Mouse (Mus musculus): ENCODE measurements at regions not wholly inside any gene's neighbourhood (a gene's known extent, or its start where the extent isn't known, plus 50 kb on each side); places are given as distances from the start of the nearest gene placed in this dataset.
"Not testable (repeated sequence)": the region's sequence is repeated elsewhere in the genome, so short reads cannot be mapped to it uniquely, and the experiment has no call there.

DNA sequence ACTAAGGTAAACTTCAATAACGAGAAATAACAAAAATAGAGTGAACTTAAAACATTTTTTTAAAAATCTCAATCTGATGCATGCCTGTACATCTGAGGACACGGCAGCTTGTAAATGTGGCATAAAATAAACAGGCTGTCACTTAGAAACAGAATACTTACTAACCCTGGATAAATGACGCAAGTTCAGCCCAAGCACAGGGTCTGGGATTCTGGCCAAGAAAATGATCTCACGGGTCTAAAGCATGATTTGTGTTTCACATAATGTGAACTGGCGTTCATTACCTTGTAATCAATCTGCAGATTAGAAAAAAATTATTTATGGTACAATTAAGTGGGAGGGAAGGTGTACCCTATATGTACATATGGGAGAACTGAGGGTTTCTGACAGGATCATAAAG is 512.1 kb upstream of the Vrk2 start:
- no peak for DNase-seq (ENCODE audit: low spot score)

DNA sequence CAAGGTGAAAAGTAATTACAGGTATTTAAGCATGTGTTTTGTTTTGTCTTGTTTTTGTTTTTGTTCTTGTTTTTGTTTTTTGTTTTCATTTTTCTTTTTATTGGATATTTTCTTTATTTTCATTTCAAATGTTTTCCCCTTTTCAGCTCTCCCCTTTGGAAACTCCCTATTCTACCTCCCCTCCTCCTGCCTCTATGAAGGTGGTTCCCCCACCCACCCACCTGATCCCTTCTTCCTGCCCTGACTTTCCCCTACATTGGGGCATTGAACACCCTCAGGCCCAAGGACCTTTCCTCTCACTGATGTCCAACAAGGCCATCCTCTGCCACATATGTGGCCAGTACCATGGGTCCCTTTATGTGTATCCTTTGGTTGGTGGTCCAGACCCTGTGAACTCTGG is 509.1 kb upstream of the Vrk2 start:
- no peak for DNase-seq (ENCODE audit: low spot score)

DNA sequence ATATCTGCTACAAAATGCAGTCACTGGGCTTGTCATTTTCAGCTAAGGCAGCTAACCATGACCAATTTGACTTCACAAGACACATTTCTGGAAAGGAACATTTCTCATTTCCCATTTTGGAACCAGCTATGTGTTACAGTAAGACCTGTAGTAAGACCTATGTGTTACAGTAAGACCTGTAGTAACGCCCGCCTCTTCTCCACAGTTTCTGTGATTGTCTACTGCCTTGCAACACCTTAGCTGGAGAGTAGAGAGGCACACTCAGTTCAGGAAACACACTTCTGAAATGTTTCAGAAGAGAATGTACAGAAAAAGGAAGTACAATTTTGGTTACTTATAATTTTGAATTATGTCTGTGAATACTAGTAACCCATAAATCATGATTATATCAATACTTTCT is 508.2 kb upstream of the Vrk2 start:
- no peak for DNase-seq (ENCODE audit: low spot score)

DNA sequence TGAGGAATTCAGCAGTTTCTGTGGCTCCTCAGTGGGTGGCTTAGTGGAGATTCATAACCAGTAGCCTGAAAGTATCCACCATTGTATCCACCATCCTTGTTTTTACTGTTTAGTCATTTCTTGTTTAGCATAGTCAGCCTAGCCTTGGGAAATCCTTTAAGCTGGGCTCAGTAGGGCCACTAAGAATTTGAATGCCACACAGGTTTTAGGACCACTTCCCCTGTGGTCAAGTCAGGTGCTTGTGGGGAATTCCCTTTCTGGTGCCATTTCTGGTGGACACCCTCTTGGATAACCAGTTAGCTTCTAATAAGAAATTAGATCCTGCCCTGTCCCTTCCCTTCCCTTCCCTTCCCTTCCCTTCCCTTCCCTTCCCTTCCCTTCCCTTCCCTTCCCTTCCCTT is 502.8 kb upstream of the Vrk2 start:
- DNase-seq (ENCODE audit: low spot score) = no peak

DNA sequence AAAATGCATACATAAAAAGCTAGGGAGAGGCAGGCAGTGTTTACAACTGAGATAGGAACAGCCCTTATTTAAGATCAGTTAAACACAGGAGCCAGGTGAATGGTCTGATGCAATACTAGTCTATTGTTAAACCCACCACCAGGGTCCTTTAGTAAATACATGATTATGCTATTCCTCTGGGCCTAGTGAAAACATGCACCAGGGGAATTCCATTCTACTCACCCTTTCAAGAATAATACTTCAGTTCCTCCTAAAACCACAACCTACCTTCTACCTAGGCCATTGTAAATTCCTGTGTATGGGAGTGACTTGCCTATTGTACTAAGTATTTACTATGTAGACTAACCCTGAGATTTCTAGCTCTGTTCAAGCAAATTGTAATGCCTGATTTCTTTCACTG is 501.7 kb upstream of the Vrk2 start:
- not testable (repeated sequence) for DNase-seq (ENCODE audit: low spot score)

DNA sequence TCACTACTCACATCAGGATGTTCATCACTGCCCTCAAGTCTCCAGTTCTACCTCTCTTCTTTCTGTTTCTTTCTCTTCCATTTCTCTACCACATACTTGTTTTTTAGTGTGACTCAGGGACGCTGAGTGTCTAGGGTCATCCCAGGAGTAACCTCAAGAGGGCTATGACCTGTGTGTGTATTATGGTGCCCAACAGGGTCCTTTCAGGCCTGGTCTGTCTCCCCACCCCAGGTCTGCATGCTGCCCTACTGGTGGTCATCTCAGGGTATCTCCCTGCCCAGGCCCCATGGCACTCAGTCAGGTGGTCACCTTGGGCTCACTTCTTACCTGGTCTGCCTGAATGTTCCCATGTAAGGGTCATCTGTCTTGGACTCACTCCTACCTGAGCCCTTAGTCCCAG is 492.7 kb upstream of the Vrk2 start:
- DNase-seq (ENCODE audit: low spot score) = no peak

DNA sequence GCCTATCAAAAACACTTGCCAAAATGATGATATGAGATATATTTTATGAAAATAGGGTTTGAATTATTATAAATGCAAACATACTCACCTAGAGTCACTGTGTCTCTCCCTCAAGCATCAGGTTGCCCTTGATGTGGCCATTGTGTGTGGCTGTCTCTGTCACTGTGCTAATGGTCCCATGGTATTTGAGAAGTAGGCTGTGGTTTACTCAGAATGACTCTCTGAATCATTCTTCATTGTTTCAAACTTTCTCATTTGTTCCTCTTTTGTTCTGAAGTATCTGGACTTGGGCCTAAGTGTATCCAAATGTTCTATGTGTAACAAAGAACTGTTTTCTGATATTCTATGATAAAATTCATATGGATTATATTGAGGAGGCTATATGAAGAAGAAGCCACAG is 487.4 kb upstream of the Vrk2 start:
- no peak for DNase-seq (ENCODE audit: low spot score)

DNA sequence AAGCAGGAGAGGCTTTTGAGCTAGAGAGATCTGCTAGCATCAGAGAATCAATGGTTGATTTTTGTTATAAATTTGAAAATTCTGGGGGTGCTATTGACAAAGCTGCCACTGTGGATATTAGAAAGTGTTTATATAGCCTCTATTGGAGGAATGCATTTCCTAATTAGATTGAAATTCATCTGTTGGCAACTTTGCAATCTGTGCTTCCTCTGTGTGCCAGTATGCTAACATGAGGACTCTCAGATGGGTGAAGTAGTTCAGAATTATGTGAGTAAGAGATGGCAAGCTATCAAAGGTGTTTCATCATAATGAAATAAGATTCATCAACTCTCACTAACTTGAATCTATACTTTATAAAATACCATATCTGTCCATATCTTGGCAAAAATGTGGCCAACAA is 476.6 kb upstream of the Vrk2 start:
- DNase-seq (ENCODE audit: low spot score) = no peak

DNA sequence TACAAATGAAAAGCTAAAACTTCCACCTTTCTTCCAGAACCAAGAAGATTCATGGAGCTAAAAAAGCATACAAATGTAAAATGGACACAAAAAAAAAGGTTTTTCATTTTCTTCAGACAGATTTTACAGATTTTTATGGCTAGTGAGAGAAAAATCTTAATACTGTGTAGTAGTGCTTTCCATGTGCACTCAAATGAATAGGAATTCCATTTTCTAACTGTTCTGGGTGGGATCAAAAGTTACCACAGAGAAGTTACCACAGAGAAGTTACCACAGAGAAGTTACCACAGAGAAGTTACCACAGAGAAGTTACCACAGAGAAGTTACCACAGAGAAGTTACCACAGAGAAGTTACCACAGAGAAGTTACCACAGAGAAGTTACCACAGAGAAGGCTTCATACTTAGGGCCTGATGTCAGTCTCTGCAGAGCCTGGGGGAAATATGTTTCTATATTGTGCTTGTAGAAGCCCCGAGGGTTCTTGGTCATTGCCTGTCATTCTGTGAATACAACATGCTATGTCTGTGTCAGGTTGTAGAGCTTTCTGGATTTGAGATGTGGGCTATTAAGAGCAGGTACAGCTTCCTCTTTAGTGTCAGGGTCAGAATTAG is 433.5 kb upstream of the Vrk2 start:
- DNase-seq (ENCODE audit: low spot score) = no peak

DNA sequence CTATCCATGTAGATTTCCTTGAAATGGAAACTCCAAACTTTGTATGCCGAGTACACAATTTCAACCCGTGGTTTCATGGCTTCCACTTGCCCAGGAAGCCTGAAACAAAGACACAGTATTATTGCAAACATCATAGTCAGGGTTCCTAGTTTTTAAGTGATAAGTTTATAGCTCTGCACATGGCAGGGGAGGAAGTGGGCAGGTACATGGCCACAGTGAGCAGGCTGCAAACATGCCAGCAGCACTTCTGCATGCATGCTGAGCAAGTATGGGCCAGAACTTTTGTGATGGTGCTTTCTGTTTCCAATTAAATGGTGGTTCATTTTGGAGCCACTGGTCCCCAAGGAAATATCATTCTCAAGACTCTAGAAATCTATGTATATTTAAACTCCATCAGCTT is 431.7 kb upstream of the Vrk2 start:
- DNase-seq (ENCODE audit: low spot score) = no peak

DNA sequence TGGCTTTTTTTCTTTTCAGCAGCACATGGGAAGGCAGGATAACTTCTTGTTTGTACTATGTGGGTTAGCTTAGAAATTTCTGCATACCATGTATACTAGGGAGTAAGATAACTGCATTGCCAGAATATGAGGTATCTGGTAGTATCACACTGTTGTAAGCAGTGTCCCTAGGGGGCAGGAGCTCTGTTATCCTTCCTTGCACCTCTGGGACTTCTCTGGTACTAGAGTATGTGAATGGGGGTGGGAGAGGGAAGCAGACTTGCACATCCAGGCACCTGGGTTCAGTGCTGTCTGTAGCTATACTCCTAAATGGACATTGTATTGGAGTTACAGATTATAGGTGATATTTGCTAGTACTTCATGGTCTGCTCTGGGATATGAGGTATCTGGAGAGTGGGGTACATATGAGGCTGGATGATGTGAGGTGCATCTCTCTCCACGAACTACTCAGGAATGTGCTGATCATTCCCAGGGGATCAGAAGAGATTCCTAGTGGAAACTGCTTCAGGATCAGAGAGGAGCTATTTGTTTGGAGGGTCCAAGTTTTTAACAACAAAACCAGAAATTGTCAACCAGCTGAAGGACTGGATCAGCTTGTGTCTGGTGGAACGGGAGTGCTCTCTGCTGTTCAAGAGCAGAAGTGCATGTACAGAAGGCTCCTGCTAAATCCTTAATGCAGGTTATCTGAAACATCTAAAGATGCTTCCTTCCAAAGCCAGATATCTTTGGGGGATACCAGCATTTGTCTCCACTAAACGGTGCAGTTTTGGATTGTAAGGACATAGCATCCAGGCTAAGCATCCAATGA is 402.7 kb upstream of the Vrk2 start:
- DNase-seq (ENCODE audit: low spot score) = no peak

DNA sequence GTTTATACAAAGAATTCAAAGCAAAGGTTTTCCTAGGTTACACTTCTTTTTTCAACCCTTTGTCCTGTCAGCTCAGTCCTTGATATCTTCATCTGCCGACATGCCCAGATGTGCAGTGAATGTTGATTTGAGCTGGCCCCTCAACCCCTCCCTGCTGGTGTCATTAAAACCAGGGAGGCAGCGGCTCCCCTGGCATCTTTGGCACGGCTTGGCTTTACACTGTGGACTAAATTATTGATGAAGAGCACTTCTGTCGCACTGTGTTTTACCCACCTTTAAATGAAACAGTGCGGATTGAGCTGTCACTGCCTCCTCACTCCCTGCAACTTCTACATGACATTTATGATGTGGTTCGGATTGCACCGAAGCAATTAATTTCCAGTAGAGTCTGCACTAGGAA is 387.4 kb upstream of the Vrk2 start:
- no peak for DNase-seq (ENCODE audit: low spot score)

DNA sequence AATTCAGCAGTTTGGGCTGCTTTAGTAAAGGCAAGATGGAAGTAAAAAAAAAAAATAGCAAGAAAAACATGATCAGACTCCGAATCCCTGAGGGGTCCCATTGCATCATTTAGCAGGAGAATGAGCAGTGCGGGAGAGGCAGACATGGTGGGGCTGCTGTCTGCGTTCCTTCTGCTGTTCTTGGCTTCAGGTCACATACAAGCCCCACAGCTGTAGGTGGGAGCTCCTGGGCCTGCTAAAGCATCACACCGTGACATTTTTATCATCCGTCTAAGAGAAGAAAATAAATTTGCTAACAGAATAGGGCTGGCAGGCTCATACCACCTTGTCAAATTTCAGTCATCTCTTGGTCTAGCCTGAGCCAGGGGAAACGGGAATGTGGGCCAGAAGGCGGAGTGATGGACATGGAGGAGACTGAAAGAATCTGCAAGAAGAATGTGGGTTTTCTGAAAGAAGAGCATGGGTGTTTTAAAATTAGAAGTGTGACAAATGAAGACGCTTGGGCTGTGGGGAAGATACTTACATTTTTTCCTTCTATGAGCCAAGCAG is 378.8 kb upstream of the Vrk2 start:
- DNase-seq (ENCODE audit: low spot score) = no peak

DNA sequence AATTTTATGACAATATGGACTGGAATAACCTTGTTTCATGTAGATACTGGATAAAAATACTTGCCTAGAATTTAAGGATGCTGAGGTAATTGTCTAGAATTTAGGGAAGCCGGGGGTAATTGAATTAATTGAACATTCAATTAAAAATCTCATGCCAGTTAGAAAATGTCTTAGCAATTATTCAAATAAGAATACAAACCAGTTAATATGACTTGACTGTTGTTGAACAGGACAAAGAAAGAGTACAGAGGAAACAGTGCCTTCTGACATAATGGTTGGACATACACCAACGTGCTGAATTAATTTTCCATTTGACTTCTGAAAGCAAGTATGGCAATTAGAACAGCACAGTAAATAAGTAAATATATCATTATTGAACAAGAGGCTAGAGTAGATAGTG is 377.4 kb upstream of the Vrk2 start:
- no peak for DNase-seq (ENCODE audit: low spot score)

DNA sequence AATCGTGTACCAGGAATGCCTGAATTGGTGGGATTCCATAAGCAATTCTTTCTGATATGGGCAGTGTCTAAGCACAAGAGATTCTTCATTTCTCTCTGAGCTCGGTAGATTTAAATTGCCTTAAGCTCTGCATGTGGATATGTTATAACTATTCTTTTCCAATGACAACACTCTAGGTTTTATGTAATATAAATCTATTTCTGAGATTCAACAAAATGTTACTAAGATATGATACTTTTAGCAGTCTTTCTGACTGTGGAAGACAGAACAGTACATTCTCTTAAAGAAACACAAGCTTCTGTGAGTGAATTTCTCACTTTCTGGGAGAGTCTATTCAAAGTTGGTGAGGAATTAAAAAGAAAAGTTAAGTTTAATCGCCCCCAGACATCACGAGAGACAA is 373.6 kb upstream of the Vrk2 start:
- DNase-seq (ENCODE audit: low spot score) = no peak

DNA sequence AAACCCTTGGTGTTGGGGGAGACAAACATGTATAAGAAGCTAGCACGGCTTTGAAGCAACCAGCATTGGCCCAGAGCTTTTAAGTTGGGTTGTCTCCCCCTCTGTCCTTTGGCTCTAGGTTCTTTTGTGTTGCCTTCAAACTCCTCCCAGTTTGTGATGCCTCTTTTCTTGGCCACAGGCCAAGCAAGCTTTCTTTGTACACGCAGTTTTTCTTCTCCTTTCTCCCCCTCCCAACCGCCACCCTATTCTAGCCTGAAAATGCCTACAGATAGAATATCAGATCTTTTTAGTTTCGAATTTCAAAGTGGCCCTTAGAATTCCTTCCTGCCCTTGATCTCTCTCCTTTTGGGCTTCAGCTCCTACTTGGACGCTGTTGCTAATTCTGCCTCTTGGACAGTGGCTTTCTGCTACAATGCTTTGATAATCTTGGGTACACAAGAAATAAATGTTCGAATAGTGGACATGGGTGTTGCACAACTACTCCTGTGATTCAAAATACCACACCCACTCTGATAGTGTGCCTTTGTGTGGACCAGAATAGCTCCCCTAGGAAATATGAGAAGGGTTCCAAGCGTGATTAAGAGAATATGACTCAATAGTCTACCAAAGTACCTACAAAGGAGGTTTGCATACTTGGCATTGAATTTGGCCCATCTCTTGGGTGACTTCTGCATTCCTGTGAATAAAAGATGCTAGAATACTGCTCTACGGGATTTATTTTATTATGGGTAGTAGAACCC is 369.3 kb upstream of the Vrk2 start:
- DNase-seq (ENCODE audit: low spot score) = no peak

DNA sequence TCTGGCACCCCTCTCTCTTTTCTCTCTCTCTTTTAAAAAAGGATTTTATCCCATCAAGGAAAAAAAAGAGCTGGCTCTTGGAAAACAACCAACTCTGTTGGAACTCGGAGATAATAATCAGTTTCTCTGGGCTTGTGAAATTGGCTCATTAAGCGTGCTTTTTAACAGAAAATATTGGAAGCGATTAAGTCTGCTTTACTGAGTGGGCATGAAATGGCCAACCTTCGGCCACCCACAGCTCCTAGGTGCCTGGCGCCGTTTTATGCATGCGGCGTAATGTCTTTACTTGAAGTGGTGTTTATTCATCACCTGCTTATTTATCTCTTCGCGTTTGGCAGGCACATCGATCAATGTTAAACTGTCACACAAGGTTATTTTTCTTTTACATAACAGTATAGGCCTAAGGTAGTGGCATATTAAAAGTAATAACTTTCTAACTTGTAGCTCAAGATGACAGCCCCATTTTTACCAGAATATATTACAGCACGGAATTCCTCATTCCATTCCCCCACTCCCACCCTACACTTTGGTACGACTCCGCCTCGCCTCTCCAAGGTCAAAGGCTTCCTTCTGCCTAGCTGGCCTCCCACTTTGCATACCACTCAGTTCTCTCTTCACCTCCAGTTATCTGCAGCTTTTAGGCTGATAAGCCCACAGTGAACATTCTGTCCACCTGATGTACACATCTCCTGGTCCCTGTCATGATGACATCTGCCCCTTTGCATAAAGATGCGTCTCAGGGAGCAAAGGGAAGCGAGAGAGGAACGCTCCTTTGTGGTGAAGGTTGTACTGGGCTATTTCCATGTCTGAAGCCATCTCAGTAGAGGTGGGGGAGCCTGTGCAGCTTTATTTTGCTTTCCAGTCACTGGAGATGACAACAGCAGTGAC is 368.5 kb upstream of the Vrk2 start:
- DNase-seq (ENCODE audit: low spot score) = no peak

DNA sequence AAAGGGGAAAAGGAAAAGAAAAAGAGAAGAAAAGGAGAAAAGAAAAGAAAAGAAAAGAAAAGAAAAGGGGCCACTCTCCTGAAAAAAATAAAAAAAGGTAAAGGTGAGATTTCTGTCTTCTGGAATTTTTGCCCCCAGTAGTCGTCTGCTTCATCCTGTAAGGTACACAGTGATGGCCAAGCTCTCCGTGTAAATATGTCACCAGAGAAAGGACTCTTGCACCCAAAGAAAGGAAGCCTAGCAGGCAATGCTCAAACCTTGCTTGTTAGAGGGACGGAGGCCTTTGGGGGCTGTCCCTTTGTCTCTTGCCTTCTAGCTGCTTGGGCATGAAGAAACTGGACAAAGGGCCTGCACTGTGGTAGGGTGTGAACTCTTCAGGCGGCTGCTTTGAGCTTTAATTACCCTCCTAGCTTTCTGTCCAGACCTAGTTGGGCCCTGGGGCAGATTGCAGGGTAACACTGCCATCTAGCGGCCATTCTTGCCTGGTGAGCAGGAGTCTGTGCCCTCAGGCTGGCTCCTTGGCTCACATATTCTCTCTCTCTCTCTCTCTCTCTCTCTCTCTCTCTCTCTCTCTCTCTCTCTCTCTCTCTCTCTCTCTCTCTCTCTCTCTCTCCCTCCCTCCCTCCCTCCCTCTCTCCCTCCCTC is 367.7 kb upstream of the Vrk2 start:
- DNase-seq (ENCODE audit: low spot score) = peak; percentile 70

DNA sequence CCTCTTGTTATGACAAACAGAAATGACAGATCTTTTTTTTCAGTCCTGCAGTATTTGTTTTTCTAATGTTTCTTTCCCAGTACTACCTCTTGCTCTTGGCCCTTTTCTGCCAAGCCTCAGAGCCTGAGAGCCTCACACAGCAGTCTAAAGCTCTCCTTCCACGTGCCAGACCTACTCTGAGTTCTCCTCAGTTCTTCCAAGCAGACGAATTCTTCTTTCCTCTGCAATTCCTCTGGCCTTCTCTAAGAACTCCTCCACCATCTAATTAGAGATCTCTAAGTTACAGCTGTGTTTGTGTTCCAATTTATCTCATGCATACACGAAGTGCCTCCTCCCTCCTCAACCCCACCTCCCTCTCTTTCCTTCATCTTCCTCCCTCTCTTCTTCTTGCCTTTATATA is 362.4 kb upstream of the Vrk2 start:
- no peak for DNase-seq (ENCODE audit: low spot score)

DNA sequence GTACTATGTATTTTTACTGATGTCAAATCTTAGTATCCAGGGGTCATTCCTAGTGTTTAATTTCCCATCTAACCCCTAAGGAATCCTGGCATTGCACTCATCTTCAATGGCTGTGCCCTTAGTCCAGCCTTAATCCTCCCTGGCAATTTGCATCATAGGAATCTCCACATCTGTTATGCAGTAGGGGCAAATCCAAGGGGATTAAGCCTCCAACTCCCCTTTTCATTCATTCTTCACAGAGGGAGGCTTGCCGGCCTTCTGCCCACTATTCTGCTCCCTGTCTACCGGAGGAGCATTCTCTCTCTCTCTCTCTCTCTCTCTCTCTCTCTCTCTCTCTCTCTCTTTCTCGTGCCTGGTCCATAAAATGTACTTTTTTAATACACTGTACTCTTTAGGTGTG is 338.0 kb upstream of the Vrk2 start:
- DNase-seq (ENCODE audit: low spot score) = no peak

DNA sequence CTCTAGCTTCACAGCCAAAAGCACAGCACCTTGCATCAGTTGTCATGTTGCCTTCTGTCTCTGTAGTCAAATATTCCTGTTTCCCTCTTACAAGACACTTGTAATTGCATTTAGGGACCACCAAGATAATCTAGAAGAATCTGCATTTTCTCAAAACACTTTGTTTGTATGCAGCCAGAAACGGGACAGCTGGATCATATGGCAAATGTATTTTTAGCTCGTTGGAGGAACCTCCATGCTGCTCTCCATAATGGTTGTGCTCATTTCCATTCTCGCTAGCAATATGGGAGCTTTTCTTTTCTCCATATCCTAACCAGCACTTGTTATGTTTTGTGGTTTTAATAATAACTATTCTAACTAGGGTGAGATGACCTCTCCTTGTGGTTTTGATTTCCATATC is 313.3 kb upstream of the Vrk2 start:
- no peak for DNase-seq (ENCODE audit: low spot score)

DNA sequence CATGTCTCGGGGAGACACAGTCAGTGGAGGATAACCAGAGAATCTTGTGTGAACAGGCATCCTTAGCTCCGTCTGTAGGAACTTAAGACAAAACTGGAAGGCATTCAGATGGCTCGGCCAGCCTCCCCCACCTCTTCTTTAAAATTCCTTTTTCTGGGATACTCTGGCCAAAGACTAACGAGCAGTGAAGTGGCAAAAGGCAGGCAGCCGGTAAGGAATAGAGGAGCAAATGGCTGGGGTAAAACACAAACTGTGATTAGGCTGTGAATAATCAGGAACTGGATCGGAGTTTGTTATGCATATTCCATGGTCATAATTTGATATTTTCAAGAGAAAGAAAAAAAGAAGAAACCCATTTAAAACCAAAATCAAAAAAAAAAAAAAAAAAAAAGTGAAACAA is 287.8 kb upstream of the Vrk2 start:
- DNase-seq (ENCODE audit: low spot score) = no peak

Data from lung, postnatal 25 days (tissue).